Mouse (Mus musculus): Measurements from ENCODE around the gene Tfpi. TPM values are rescaled to one million over a fixed set of nuclear protein-coding genes. Genes with fewer than 3 reads are reported as not detected.

Tfpi gene
- polyA plus RNA-seq, 1 experiment from 2014 or later = 63.1 TPM

- H3K4me3 ChIP-seq (ENCODE audit: low read depth, low read length) = no peak overlapping the region
Observed at GRCm38 (mm10) chr2:84384911-84385693, 91.5 kb downstream of the Tfpi start.

GRCm38 (mm10) chr2:84383828-84384227 lies 92.7 kb downstream of the Tfpi start:
- H3K27me3 ChIP-seq (ENCODE audit: insufficient read depth, low read length) = no peaks in the 10 kb centered on the region
- H3K9me3 ChIP-seq (ENCODE audit: low read depth, low read length) = no peaks in the 10 kb centered on the region
- 0 out of 2 replicates have a peak, but pooled peaks cover 2% of the 10 kb centered on the region for H3K4me1 ChIP-seq (ENCODE audit: insufficient read depth)
- no peak overlapping the region for H3K4me2 ChIP-seq
- H3K36me3 ChIP-seq (ENCODE audit: insufficient read depth) = no peaks in the 10 kb centered on the region
- TF ChIP-seq CTCF (IDR thresholded peaks at IDR 0.05; ENCODE audit: low read depth) = no peak
- no peak overlapping the region for H3K4me3 ChIP-seq (ENCODE audit: low read depth, low read length)
- 57% methylated on average over 4 of the region's 4 CpGs for WGBS
- no peak overlapping the region for H3K27ac ChIP-seq (ENCODE audit: low read depth)
- DNase-seq (no peak), ATAC-seq (ENCODE audit: insufficient read depth) (no peak)
- no peak overlapping the region for H3K9ac ChIP-seq

More at GRCm38 (mm10) chr2:84384911-84385693, 91.5 kb downstream of the Tfpi start:
- H3K27ac ChIP-seq (ENCODE audit: low read depth) = no peak overlapping the region
- no peak for ATAC-seq (ENCODE audit: insufficient read depth)
- H3K36me3 ChIP-seq (ENCODE audit: insufficient read depth) = no peaks in the 10 kb centered on the region
- WGBS = 63% methylated on average over 6 of the region's 6 CpGs
- no peak overlapping the region for H3K9ac ChIP-seq
- 0 out of 2 replicates have a peak, but pooled peaks cover 2% of the 10 kb centered on the region for H3K4me1 ChIP-seq (ENCODE audit: insufficient read depth)
- no peak overlapping the region for H3K4me2 ChIP-seq
- no peak for TF ChIP-seq CTCF (IDR thresholded peaks at IDR 0.05; ENCODE audit: low read depth)
- H3K9me3 ChIP-seq (ENCODE audit: low read depth, low read length) = no peaks in the 10 kb centered on the region
- no peaks in the 10 kb centered on the region for H3K27me3 ChIP-seq (ENCODE audit: insufficient read depth, low read length)
- no peak for DNase-seq

Other genes with a start within 250 kb of the Tfpi start
- 42.3 and 47.3 TPM in 2 replicates for gene Calcrl, start 51.4 kb downstream of the Tfpi start, polyA plus RNA-seq (2014; fragmentation: Nextera tagmentation; extraction: Ambion mirVana)
- 59.9 and 63.3 TPM in 2 replicates for gene Ctnnd1, start 174.0 kb upstream of the Tfpi start, polyA plus RNA-seq (2014; fragmentation: Nextera tagmentation; extraction: Ambion mirVana)
- 0.22 and 0.39 TPM in 2 replicates for gene Btbd18, start 182.3 kb upstream of the Tfpi start, polyA plus RNA-seq (2014; fragmentation: Nextera tagmentation; extraction: Ambion mirVana)
- gene Selenoh, start 194.0 kb upstream of the Tfpi start, polyA plus RNA-seq (2014; fragmentation: Nextera tagmentation; extraction: Ambion mirVana) = 419 and 427 TPM in 2 replicates
- gene Gm28635, start 201.3 kb upstream of the Tfpi start, polyA plus RNA-seq (2014; fragmentation: Nextera tagmentation; extraction: Ambion mirVana) = not detected in 2 replicates
- 44.8 and 45.4 TPM in 2 replicates for gene Med19, start 201.6 kb upstream of the Tfpi start, polyA plus RNA-seq (2014; fragmentation: Nextera tagmentation; extraction: Ambion mirVana)
- 110 and 117 TPM in 2 replicates for gene Tmx2, start 202.4 kb upstream of the Tfpi start, polyA plus RNA-seq (2014; fragmentation: Nextera tagmentation; extraction: Ambion mirVana)
- gene Zdhhc5, start 238.4 kb upstream of the Tfpi start, polyA plus RNA-seq (2014; fragmentation: Nextera tagmentation; extraction: Ambion mirVana) = 30.8 and 31.0 TPM in 2 replicates